Mouse (Mus musculus): Measurements from ENCODE around the gene Loxl4.

GRCm38 (mm10) chr19:42602041-42602440 is 10.6 kb downstream of the Loxl4 start:
- TF ChIP-seq EP300 (IDR thresholded peaks at IDR 0.05), result no peak
- TF ChIP-seq CTCF (IDR thresholded peaks at IDR 0.05), result no peak

Measured in lung, postnatal 0 days (tissue).